Mouse (Mus musculus) heart, postnatal 36 days (tissue): ENCODE measurements around the gene Elmod2. TPM values are rescaled to one million over a fixed set of nuclear protein-coding genes. Genes with fewer than 3 reads are reported as not detected.
"Not testable (repeated sequence)": the region's sequence is repeated elsewhere in the genome, so short reads cannot be mapped to it uniquely, and the experiment has no call there.

Experiments used
- DNase-seq, 2 experiments: peaks; one replicate each; pipeline ENCODE4 v3.0.0; 2021 to 2022
- intact Hi-C: fragments of 180-260 bp; cut with DNase I; formaldehyde crosslinking; loops from one replicate; pipeline ENCODE4 v1.15.1; 2025
- total RNA-seq, 2 experiments: library from RNA; stranded (reverse); gene quantifications; 2 replicates each; pipeline ENCODE4 v1.2.3; 2021

Gene Elmod2
- total RNA-seq = 10 to 100 TPM; 11.3 to 11.8 TPM

GRCm38 (mm10) chr8:83331899-83332697, at the start of gene Elmod2:
Gene Elmod2, minus strand, starts transcription at chr8:83332486.
- intact Hi-C loops = loop anchor here (5.0 to 10.0 kb wide), 4 partner anchors 110 to 470 kb away; partner anchors contain the start of genes Gm10645, Ndufb7, Rnf150 and Tbc1d9
- peak; percentile 97 to 98 for DNase-seq

GRCm38 (mm10) chr8:83381016-83381415, 48.7 kb upstream of the Elmod2 start:
- intact Hi-C loops = no loop called here
- no peak for DNase-seq

DNA sequence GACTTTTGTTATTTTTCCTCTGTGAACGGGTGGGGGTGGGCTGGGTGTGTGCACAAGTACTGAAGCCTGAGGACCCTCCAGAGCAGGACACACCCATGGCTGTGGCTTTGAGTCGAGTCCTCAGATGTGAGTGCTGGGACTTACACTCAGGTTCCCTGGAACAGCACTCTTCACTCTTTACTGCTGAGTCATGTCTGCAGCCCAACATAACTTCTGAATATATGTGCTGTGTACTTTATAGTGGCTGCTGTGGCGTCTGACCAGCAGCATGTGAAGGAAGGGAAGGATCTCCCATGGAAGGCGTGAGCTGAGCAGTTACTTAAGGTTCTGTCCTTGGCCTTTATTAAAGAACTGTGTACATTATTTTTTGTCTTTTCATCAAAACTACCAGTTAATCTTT, 47.9 kb upstream of the Elmod2 start:
- no peak for DNase-seq
- intact Hi-C loops = no loop called here

GRCm38 (mm10) chr8:83377231-83377630, 44.9 kb upstream of the Elmod2 start:
- intact Hi-C loops = no loop called here
- no peak for DNase-seq

- intact Hi-C loops = no loop called here
- DNase-seq = no peak
Measured at GRCm38 (mm10) chr8:83363156-83363769, 31.0 kb upstream of the Elmod2 start.

DNA sequence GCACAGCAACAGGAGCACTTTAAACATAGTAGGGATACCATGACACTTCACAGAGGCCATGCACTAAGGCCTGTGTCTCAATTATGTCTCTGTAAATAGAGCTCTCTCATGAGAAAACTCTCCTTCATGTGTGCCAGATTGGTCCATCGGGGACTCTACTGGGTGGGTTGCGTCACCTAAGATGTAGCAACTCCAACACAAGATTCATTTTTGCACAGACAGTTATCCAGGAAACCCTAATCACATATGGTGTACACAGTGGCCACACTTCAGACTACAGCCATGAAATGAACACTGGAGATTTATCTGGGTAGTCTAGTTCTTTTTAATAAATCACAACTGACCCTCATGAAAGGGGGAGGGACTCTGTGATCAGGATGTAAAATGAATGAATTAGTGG, 19.0 kb upstream of the Elmod2 start:
- DNase-seq = no peak
- intact Hi-C loops = no loop called here

- DNase-seq = no peak
- intact Hi-C loops = no loop called here
Measured at GRCm38 (mm10) chr8:83348263-83348662, 16.0 kb upstream of the Elmod2 start, which contains the start of gene Mgat4d. Gene Mgat4d, plus strand, starts transcription at chr8:83348471.

DNA sequence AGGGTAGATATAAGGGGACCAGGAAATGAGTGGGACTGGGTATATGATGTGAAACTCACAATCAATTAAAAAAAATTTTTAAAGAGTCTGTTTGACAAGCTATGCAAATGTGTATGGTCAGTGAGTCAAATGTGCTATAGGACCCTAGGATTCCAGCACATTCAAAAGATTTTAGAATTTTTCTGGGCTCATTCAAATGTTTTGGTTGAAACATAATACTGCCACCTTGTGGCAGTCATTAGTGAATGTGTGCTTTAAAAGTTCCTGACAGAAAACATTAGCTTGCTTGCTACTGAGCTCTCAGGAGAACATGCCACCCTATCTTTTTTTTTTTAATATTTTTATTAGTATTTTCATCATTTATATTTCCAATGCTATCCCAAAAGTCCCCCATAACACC, 10.4 kb upstream of the Elmod2 start:
- intact Hi-C loops = loop anchor here (1.0 to 5.0 kb wide), 3 partner anchors 40 to 242 kb away; no protein-coding TSS in a partner anchor
- no peak for DNase-seq

- no peak for DNase-seq
- intact Hi-C loops = loop anchor here (1.0 to 5.0 kb wide), 3 partner anchors 40 to 242 kb away; no protein-coding TSS in a partner anchor
Measured at GRCm38 (mm10) chr8:83342076-83342475, 9.8 kb upstream of the Elmod2 start.

DNA sequence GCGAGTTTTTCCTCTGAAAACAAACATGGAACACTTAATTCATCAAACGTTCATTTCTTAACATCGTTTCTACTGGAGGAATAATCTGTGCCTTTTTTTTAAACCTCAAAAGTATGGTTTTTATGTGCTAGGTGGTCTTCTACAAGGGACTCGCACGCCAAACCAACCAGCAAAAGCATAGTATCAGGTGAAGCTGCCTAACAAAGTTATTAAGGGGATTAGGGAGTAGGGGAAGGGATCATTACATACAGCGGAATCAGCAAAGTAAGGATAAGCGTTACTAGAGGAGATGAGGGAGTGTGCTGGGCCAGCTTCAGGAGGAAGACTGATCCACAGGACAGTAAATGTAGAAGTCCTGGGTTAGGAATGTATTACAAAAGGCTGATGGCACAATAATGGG, 578 bp upstream of the Elmod2 start:
- intact Hi-C loops = loop anchor here (5.0 to 10.0 kb wide), 4 partner anchors 109 to 471 kb away; partner anchors contain the start of genes Gm10645, Ndufb7, Rnf150 and Tbc1d9
- DNase-seq = no peak

GRCm38 (mm10) chr8:83331567-83331898, 753 bp downstream of the Elmod2 start:
- peak; percentile 15 to 33 for DNase-seq
- intact Hi-C loops = loop anchor here (5.0 to 10.0 kb wide), 4 partner anchors 111 to 469 kb away; partner anchors contain the start of genes Gm10645, Ndufb7, Rnf150 and Tbc1d9

DNA sequence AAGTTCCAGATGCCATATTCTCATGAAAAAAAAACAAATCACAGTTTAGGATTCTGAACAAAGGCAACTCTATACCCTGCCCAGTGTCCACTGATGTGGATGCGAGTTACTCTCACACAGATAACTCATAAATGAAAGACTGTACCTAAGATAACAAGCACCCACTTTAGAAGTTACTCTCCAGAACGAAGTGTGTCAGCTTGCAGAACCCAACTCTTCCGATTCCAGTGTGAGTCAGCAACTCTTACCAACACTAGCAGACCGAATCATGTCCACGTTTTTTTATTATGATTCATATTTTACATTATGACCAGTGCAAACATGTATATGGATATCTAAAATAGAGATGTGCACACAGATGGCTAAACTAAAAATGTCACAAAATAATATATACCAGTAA, 4.4 kb downstream of the Elmod2 start:
- no peak for DNase-seq
- intact Hi-C loops = loop anchor here (5.0 kb wide), 1 partner anchor 66 kb away; no protein-coding TSS in a partner anchor

DNA sequence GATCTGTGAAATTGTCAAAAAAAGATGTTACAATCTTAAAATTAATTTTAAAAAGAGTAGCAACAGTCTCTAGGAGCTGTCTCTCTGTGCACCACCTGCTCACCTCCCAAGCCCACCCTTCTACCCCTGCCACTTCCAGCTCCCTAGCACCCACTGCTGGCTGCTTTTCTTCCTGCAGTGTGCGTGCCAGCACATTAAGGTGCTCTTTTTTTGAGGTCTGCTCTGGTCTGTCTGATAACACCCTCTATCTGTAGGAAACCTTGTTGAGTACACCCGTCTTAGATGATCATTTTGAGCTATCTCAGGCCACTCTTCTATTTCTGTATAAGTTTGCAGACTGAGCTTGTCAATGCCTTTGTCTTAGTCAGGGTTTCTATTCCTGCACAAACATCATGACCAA, 9.2 kb downstream of the Elmod2 start:
- no peak for DNase-seq
- intact Hi-C loops = no loop called here

DNA sequence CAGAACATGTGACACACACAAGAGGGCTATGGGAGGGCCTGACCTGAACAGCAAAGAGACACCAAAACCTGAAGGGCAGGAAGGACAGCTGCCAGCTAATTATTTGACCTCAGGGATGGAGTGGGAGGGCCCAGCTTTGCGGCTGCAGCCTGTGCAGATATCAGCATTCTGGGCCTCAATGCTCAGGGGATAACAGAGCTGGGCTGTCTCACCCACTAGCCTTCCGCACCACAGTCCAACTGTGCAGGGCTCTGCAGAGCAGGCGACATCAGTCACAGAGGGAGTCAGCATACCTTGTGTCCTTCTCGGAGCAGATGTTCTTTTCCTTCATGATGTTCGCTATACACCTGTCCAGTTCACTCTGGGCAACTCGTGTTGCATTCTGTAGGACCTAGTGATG, 9.9 kb downstream of the Elmod2 start:
- no peak for DNase-seq
- intact Hi-C loops = no loop called here

GRCm38 (mm10) chr8:83320543-83320942, 11.7 kb downstream of the Elmod2 start:
- intact Hi-C loops = no loop called here
- no peak for DNase-seq

DNA sequence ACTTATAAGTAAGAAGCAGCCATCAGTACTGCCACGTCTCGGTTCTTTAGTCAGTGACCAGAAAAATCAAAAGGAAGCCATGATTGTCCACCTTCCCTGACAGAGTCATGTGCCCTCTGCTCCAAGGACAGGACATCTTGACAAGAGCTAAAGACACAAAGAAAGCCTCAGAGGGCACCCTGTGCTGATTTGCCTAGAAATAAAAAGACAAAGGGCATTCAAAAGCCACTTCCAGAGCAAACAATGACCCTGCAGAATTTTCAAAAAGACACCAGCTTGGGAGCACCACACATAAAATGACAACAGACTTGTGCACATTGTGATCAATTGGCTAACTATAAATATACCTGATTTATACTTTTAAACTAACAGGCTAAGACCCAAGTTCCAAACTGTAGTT, 16.6 kb downstream of the Elmod2 start:
- intact Hi-C loops = no loop called here

GRCm38 (mm10) chr8:83315084-83315483, 17.2 kb downstream of the Elmod2 start:
- intact Hi-C loops, DNase-seq: not testable (repeated sequence)

More for the DNA sequence above, 16.6 kb downstream of the Elmod2 start:
- DNase-seq = no peak

- intact Hi-C loops = no loop called here
- no peak for DNase-seq
Measured at GRCm38 (mm10) chr8:83309836-83310235, 22.4 kb downstream of the Elmod2 start.

GRCm38 (mm10) chr8:83304946-83305345, 27.3 kb downstream of the Elmod2 start:
- no peak for DNase-seq
- intact Hi-C loops = loop anchor here (5.0 kb wide), 1 partner anchor 37 kb away; no protein-coding TSS in a partner anchor

DNA sequence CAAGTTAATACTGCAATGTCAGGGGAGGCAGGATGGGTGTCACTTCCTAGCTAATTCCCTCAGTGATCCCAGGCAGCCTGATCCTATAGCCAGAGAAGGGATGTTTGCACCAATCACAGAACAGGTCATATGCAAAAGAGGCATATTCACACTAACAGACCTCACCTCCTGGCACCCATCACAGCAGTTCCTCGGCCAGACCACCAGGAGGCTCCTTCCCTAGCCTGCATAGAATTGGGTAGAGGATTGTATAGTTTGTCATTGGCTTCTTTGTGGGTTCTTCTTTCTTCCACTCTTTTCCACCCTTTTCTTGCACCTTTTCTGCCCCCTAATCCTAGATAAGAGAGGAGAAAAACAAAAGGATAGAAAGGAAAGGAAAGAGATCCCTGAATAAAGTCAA, 32.2 kb downstream of the Elmod2 start:
- no peak for DNase-seq
- intact Hi-C loops = loop anchor here (5.0 kb wide), 1 partner anchor 42 kb away; no protein-coding TSS in a partner anchor

DNA sequence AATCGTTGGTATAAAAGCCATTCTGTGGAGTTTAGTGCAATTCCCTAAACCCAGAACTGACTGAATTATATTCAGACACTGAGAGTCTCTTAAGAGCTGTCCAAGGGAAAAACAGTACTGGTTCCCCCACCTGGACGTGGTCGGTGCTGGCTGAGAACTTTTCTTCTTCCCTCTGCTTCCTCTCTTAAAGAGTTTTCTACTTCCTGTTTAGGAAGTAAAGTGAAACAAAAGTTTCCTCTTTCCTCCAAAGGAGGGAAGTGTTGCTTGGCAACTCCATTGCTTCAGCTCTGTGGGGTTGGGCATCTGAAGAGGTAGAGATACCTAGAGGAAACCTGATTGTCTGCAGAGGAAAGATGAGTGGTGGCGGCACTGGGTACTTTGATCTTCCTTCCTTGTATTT, 34.9 kb downstream of the Elmod2 start:
- no peak for DNase-seq
- intact Hi-C loops = no loop called here
